Mouse (Mus musculus): ENCODE results near the gene Cypt2. TPM values are rescaled to one million over a fixed set of nuclear protein-coding genes. Genes with fewer than 3 reads are reported as not detected.
"Not testable (repeated sequence)": the region's sequence is repeated elsewhere in the genome, so short reads cannot be mapped to it uniquely, and the experiment has no call there.

Cypt2 gene
- not detected in 2 replicates for polyA plus RNA-seq (2012; rRNA removed)

GRCm38 (mm10) chrX:105499472-105499871, at the start of gene Cypt2:
Gene Cypt2 (plus strand): TSS chrX:105499772.
- H3K4me1 ChIP-seq (ENCODE audit: control insufficient read depth, insufficient read depth, low read length); H3K4me3 ChIP-seq (replicated peaks; ENCODE audit: insufficient read depth, low read depth, low read length); H3K27me3 ChIP-seq (ENCODE audit: control insufficient read depth, insufficient read depth, low read length); DNase-seq; H3K27ac ChIP-seq (ENCODE audit: insufficient read depth, low read length): not testable (repeated sequence)
- WGBS = 70% methylated on average over 4 of the region's 4 CpGs

GRCm38 (mm10) chrX:105546234-105546633, 46.7 kb downstream of the Cypt2 start:
- DNase-seq = no peak
- Histone ChIP-seq H3K4me1 (ENCODE audit: control insufficient read depth, insufficient read depth, low read length) (no peaks in the 10 kb centered on the region), H3K27me3 (ENCODE audit: control insufficient read depth, insufficient read depth, low read length) (no peaks in the 10 kb centered on the region), H3K4me3 (replicated peaks; ENCODE audit: insufficient read depth, low read depth, low read length) (no peak overlapping the region), H3K27ac (ENCODE audit: insufficient read depth, low read length) (no peak overlapping the region)
- no peak for TF ChIP-seq POLR2A (IDR thresholded peaks at IDR 0.05; ENCODE audit: borderline replicate concordance, insufficient read depth, low read length)
- no peak for TF ChIP-seq CTCF (IDR thresholded peaks at IDR 0.05; ENCODE audit: borderline replicate concordance, insufficient read depth, low read depth, low read length)
- whole genome bisulfite sequencing = 17% methylated on average over 6 of the region's 6 CpGs
